Mouse (Mus musculus) 416B (cell line): ENCODE data around the gene Mapk8ip2.

Source experiments
- DNase-seq: peaks from one replicate; pipeline ENCODE4 v3.0.0; 2011; ENCODE audit warnings: low read depth

Mapk8ip2 gene

GRCm38 (mm10) chr15:89453865-89454478 is at the start of gene Mapk8ip2:
Mapk8ip2 (plus strand) TSS chr15:89453913.
- DNase-seq = no peak

- DNase-seq = no peak
Observed at GRCm38 (mm10) chr15:89404831-89405623, 48.7 kb upstream of the Mapk8ip2 start.

- no peak for DNase-seq
Observed at GRCm38 (mm10) chr15:89406691-89407090, 47.0 kb upstream of the Mapk8ip2 start.

GRCm38 (mm10) chr15:89410118-89410517 is 43.6 kb upstream of the Mapk8ip2 start, which contains the start of gene Syce3:
Syce3 (minus strand) TSS chr15:89410503.
- DNase-seq = no peak

DNA sequence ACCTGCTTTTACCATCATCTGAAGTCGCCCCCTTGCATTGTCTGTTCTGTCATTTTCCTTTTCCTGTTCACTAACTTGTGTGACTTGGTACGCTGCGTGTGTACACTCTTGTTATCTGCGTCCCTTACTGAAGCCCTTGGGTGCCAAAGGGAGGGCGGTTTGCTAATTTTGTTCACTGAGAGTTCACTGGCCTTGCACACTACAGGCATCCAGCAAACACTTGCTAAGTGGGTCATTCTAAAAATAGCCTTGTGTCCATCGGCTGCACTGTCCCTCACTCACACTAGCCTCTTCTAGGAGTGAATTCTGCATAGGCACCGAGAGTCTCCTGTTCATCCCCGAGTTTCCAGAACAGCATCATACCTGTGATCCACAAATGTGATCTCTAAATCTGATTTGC is 38.4 kb upstream of the Mapk8ip2 start:
- no peak for DNase-seq

DNA sequence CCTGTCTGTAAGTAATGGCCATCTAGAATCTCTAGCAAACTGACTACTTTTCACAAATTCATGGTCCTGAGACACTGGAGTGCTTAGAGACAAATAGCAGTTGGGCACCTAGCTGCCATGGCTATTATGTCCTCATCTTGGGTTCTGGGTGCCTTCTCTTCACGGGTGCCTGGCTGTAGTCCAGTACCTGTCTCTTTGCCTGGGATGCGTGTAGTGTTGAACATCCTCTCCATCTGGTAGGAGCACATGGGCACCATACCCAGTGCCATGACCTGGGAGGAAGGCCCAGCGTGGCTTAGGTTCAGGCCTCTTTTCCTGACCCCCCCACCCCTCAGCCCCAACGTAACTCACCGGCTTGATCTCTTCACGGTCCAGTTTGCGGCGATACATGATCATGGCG is 31.8 kb upstream of the Mapk8ip2 start:
- no peak for DNase-seq

DNA sequence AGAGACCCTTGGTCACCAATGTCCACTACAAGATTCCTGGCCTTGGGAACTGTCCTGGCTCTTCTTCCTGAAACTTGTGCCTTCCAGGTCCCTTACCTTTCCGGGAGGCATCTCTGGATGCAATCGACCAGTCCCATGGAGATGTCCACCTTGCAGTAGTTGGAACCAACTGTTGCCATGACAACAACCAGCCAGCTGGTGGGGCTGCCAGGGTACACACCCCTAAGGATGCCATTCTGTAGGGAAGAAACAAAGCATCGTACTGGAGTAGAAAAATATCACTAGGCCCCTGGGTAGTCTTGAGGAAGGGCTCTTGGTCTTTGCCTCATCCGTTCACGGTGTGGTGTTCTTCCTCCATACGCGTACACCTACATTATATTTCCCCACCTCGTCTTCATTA is 29.1 kb upstream of the Mapk8ip2 start:
- DNase-seq = no peak

GRCm38 (mm10) chr15:89425711-89426121 is 28.0 kb upstream of the Mapk8ip2 start, which contains the start of gene Cpt1b:
Cpt1b (minus strand) TSS chr15:89425863.
- no peak for DNase-seq

DNA sequence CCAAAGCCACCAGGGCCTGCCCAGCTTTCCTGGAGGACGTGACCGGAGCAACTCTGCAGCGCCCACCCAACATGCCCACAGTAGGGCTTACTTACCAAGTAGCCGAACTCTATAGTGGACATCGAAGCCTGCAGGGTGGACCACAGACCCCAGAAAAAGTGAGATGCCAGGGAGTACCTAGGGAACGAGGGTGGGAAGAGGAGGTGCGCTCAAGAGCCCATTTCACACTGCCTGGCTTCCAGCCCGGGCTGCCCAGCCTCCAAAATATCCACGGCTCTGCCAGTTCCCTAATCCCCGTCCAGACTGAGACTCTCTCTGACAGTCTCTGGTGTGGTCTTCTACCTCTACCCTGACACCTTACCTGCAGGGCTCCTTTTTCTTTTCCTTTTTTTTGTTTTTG is 27.0 kb upstream of the Mapk8ip2 start:
- DNase-seq = no peak

DNA sequence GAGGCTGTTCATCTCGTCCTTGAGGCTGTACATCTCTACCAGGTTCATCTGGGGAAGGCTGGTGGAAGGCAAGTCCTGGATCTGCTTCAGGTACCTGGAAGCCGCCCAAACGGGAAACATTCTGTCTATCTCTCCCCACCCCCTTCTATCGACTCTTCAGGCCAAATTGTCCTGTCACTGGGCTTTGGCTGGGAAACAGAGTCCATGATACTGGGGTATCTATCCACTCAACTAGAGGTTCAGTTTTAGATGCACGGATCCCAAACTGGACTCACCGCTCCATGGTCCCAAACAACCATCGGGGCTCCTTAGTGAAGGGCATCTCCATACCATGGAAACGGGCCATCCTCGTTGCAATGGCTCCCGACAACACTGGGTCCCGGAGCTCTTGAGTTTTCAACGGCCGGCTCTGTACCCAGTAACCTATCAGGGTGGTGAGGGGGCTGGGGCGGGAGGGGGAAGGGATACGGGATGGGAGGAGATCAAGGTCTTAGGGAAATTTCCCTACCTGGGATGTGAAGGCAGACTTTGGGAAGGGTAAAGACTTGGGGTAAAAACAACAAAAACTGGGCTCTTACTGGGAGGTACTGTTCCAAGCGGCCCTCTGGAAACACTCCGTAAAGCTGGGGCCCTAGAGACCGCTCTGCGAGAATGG is 25.4 kb upstream of the Mapk8ip2 start:
- DNase-seq = no peak

DNA sequence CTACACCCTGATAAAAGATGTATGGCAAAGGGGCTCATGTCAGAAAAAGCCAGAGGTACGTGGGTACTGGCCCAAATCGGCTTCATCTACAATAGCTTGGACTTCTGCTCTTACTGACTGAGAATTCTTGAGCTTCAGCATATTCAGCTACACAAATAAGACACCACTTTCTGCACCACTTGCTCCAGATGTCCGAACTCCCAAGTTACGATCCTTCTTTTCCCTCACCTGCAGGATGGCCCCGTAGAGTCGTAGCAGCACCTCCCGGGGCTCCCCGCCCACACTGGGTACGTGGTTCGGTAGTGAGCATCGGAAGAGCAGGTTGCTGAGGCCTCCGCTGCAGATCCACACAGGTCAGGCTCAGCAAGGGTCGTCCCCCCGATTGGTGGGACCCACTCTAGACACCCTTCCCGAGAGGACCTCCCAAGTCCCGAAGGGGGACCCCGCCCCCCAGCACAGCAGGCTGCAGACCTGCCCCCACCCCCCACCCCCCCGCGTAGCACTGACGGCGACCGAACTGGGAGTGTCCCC is 24.8 kb upstream of the Mapk8ip2 start:
- DNase-seq = no peak

GRCm38 (mm10) chr15:89429352-89430221 is 24.1 kb upstream of the Mapk8ip2 start, which contains the start of the genes C730034F03Rik, Gm44502 and Chkb:
C730034F03Rik (plus strand) TSS chr15:89429589.
Gm44502 (minus strand) TSS chr15:89429696.
Chkb (minus strand) TSS chr15:89429908.
- peak; percentile 99 for DNase-seq

DNA sequence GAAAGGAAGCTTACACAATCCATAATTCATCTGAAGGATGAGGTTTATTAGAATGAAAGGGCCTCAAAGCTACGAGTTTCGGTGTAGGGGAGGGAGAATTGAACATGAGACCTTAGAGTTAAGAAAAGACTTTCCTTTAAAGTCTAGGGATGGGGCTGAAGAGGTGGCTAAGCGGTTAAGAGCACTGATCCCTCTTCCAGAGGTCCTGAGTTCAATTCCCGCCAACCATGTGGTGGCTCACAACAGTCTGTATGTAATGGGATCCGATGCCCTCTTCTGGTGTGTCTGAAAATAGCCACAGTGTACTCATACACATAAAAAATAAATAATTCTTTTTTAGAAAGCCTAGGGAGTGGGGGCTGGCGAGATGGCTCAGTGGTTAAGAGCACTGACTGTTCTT is 23.4 kb upstream of the Mapk8ip2 start:
- DNase-seq = peak; percentile 68

DNA sequence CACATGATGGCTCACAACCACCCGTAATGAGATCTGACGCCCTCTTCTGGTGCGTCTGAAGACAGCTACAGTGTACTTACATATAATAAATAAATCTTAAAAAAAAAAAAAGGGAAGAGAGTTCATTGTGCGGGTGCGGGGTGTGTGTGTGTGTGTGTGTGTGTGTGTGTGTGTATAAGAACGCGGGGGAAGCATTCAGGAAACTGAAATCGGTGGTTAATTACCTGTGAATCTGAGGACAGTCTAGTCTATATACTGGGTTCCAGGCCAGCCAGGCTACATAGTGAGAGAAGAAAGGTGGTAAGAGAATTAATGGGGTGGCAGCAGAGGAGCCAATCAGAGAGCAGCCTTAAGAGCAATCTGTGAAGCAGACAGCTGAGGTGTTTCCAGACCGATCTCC is 22.9 kb upstream of the Mapk8ip2 start:
- peak; percentile 52 for DNase-seq

DNA sequence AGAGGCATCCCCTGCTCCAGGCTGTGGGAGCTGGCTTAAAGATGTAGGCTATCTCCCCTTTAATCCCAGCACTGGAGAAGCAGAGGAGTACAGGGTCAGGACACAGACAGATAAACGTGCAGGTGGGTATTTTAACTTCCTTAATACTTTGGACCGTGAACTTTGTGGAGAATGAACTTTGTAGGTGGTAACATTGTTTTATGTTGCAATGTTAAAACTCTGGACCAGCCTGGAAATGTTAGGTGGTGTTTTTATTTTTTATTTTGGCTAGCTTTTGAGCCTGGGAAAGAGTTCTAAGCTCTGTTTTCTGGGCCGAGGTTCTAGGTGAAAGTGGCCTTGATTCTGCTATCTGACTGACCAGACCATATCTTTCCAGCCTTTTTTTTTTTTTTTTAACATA is 22.4 kb upstream of the Mapk8ip2 start:
- DNase-seq = no peak

GRCm38 (mm10) chr15:89431806-89432205 is 21.9 kb upstream of the Mapk8ip2 start:
- no peak for DNase-seq

DNA sequence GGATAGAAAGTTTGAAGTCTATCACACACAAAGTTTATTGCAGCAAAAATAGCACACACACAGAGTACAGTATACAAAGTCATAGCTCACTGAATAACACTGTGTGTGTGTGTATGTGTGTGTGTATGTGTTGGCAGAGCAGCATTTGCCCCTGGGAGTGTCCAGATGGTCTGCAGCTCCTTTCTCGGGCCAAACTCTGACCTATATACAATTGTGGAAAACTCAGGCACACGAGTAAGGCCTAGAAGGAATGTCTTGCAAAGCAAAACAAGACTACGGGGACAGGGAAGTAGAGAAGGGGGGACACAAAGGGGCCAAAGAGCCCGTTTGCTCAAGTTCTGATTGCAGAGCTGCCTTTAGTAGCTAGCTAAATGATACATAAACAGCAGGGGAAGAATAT is 20.8 kb upstream of the Mapk8ip2 start:
- DNase-seq = no peak

GRCm38 (mm10) chr15:89434136-89434535 is 19.6 kb upstream of the Mapk8ip2 start:
- no peak for DNase-seq

DNA sequence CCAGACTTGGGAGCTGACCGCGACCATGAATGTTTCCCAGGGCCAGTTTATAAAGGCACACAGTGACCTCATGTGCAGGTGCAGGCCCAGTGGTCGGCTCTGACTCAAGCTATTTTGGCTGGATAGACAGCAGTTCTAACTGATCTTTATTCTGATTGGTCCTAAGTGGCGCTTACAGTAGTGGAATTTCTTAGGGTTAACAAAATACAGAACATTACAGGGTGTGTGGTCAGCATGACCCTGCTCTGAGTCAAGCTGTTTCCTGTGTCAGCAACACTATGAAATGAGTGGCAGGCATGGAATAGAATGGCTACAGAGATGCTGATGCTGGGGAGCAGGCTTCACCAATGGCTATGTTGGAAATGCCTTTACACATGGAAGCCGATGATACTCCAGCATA is 17.8 kb upstream of the Mapk8ip2 start:
- DNase-seq = peak; percentile 88

DNA sequence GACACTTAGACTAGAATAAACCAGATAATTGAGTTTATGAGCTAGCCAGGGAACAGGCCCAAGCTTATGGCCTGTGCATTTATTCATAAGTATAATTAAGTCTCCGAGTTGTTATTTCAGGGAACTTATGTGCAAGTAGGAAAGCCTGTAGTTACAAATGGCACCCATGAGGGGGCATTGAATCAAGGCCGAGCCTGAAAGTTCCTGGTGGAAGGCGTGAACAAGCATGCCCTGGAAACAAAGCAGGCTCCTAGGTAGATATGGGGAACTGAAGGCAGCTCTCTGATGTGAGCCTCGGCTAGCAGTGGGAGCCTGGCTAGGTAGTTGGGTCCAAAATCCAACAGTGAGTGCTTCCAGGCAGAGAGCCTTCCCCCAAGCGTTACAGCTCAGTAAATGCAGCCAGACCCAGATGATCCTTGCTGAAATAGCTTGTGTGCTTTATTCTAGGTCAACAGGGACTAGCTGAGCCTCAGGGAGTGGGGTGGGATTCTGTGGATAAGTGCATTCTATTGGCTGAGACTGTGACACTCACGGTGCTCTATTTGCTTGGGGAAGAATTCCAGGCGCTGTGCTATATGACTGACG is 11.1 kb upstream of the Mapk8ip2 start:
- peak; percentile 39 for DNase-seq
